Mouse (Mus musculus) spleen, postnatal 10 days (tissue): Measurements from ENCODE around the gene Ddx43.
"Not testable (repeated sequence)": the region's sequence is repeated elsewhere in the genome, so short reads cannot be mapped to it uniquely, and the experiment has no call there.

Source experiments
- DNase-seq, 2 experiments: peaks; one replicate each; pipeline ENCODE4 v3.0.0; 2021 to 2022; ENCODE audit warnings: low spot score in 2 of 2

The Ddx43 gene

GRCm38 (mm10) chr9:78395630-78396351 lies at the start of gene Ddx43:
TSS of gene Ddx43 (plus strand) at chr9:78395777.
- peak in 1 of 2 experiments; percentile 30 for DNase-seq

DNA sequence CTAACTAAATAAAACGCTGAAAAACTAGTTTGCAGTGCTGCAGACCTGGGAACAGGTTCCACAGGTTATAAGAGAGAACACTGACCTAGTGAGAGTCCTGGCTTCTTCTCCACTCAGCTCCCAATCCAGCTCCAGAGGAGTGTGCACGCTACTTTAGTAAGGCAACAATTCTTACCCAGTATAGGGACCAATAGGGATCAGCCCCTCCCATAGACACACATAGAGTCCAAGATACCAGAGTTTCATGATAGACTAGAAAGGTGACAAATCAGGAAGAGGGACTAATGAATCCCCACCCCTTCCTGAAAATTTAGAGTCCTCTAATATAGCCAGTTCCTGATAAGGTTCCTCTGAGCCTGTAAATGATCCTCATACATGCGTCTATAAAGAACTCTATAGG lies 48.6 kb upstream of the Ddx43 start:
- no peak for DNase-seq

DNA sequence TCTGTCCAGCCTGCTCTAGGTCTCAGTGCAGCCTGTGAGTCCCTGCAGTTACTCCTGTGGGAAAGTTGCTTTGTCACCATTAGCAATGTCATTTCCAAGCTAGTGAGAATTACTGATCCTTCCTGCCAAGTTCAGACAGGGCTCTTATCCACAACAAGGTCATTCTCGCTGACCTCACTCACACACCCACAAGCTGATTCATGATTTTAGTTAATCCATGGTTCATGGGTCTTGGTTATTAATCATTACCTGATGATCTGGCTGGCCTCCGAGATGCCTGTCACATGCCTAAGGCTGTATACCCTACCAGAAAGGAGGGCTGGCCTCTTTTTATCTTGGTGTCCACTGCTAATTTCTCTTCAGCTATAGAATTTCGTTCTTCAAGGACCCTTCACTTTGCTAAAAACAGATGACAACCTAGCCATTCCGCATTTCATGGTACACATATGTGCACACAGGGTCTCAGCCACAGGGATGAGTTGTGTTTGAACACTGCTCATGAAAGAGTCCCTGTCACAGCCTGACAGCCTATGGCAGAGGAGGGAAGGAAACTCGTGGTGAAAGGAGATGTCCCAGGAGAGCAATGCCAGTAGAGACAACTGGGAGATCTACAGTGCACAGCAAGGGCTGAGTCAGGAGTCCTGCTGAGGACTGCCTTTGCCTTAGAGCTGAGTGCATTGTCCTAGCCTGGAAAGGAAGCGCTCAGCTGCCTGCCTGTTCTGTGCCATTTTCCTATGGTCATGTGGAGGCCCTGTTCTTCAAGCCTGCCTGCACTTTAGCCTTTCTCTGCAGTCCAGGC lies 47.2 kb upstream of the Ddx43 start:
- not testable (repeated sequence) for DNase-seq

DNA sequence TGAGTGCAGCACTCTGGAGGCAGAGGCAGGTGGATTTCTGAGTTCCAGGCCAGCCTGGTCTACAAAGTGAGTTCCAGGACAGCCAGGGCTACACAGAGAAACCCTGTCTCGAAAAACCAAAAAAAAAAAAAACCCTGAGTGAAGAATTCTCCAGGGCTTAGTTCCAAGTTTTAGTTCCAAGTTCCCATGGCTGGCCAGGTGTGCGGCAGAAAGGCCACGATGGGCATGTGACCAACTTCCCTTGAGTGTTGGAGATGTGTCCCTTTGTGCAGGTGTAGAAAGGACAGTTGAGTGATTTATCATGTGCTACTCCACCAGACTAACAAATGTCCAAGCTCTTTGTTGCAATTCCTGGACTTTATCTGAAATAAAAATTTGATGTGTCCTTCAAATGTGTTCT lies 46.4 kb upstream of the Ddx43 start:
- DNase-seq: not testable (repeated sequence)

- DNase-seq: not testable (repeated sequence)
Measured at GRCm38 (mm10) chr9:78350007-78350406, 45.6 kb upstream of the Ddx43 start.

- DNase-seq: no peak
Measured at GRCm38 (mm10) chr9:78351504-78352220, 43.9 kb upstream of the Ddx43 start.

DNA sequence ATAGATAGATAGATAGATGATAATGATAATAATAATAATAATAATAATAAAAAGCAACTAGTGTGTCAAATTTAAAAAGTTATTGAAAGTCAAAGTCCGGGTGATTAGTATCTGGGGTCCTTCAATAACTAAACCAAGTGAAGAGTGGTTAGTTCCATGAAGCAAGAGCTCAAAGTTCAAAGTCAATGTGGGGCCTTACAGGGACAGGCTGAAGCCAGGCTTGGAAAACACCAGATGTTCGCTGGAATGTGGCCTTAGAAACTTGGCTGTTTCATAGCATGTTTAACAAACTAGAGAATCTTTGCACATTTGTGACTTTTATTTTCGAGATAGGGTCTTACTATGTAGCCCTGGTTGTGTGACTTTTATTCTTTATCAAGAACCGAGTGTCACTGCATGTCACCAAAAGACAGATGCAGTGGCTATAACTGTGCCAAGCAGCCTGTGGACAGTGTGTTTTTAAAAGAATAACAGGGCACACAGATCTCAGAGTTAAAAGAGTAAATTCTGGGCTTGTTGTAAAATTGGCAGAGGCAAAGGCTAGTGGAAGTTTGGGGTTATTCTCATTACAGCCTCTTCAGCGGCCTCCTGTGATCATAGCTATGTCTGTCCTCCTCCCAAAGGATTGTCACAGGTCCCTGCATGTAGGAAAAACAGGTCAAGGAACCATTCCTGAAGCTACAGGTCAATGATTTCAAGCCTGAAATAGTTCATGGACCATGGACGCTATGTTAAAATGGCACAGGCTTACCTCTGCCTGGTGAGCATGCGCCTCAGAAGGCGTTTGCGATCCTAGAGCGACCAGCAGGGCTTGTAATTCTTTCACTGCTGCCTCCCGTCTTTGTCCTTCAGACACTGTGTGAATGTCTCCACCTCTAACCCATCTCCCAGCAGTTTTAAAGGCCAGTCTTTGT lies 40.7 kb upstream of the Ddx43 start:
- DNase-seq: no peak

DNA sequence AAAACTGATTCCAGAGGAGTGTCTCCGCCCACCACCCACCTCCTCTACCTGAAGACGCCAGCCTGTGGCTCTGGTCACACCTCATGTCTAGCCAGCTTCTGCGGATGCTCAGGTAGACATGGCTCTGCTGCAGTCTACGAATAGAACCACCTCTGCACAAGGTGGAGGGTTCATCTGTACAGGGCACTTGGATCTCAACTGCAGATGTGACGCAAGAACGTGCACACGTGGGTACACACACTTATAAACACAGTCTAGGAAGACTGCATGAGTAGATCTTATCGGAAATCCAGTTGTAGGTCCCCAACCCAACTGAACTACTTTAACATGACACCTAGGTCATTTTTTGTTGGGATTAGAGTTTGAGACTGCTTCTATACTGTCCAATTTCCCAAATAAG lies 40.0 kb upstream of the Ddx43 start, which contains the start of gene Gsta2:
Gsta2 (minus strand) TSS at position 178 of the 400 bp plus-strand sequence.
- no peak for DNase-seq

- peak; percentile 40 to 77 for DNase-seq
Measured at GRCm38 (mm10) chr9:78358053-78358452, 37.5 kb upstream of the Ddx43 start.

- DNase-seq: no peak
Measured at GRCm38 (mm10) chr9:78359750-78360483, 35.7 kb upstream of the Ddx43 start.

GRCm38 (mm10) chr9:78360484-78360872 lies 35.1 kb upstream of the Ddx43 start:
- no peak for DNase-seq

DNA sequence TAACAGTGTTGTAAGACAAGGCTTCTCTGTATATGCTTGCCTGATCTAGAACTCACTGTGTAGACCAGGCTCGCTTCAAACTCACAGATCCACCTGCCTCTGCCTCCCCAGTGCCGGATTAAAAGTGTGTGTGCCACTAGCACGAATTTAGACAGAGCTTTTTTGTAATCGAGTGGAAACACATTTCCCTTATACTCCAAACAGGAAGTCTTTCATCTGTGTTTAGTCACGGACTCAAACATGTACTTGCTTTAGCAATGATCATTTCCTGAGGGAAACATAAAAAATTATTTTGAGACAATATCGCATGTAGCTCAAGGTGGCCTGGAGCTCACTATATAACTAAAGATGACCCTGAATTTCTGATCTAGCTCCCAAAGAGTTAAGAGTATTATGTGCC lies 32.2 kb upstream of the Ddx43 start:
- DNase-seq: no peak

DNA sequence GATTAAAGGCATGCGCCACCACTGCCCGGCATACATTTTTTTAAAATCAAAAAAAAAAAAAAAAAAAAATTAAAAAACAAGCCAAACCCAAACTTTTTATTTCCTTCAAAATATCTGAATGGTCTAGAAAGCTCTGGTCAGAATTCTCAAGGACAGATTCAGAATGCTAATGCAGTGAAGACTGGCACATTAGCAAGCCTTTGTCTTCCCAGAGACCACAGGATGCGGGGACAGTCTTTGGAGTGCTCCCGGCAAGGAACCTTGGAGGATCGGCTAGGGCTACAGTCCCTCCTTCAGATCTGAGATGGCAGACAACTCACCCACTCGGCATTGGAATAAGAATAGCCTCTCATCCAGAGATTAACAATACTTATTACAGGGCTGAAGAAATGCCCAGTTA lies 30.9 kb upstream of the Ddx43 start:
- no peak for DNase-seq

DNA sequence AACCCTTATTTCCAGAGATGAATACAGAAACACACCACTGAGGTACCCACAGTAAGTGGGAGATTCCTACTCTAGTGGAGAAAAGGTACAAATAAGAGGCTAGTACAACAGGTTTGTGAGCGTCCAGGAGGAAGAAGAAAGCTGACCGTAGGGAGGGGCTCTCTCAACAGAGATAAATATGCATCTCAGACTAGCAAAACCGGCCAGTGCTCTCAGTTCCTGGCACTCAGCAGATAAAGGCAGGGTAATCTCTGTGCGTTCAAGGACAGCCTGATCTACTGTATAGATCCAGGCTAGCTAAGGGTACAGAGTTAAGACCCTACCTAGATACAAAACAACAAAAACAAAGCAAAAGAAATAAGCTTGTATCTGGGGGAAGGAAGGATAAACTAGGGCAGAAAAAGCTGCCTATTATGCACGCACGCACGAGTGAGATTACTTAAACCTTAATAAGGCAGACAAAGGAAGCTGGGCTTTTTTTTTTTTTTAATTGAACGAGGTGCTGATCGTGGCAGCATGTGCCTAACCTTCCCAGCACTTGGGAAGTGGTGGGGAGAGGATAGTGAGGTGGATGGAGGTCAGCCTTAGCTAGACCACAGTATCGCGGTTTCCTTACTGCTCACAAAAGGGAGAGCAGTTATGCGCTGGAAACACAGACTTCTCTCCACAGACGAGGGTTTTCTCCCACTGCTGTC lies 29.6 kb upstream of the Ddx43 start:
- DNase-seq: no peak

GRCm38 (mm10) chr9:78367959-78368358 lies 27.6 kb upstream of the Ddx43 start, which contains the start of gene Dppa5a:
TSS of gene Dppa5a (minus strand) at chr9:78368177.
- not testable (repeated sequence) for DNase-seq

- no peak for DNase-seq
Measured at GRCm38 (mm10) chr9:78368671-78369293, 26.8 kb upstream of the Ddx43 start.

DNA sequence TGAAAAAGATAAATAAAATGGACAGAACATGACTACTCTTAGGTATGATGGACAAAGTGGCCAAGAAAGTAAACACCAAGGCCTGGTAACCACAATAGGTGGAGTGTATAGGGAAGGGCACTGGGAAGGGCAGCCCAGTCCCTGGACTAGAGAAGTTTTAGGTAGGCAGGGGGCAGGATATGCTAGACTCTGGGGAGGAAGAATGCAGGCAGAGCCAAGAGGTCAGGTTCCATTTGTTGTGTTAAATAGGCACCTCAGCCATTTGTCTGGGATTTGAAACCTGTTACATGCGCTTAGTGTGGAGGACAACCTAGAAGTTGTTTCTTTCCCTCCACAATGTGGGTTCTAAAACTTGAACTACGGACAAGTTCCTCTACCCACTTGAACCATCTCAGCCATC lies 26.2 kb upstream of the Ddx43 start:
- no peak for DNase-seq

DNA sequence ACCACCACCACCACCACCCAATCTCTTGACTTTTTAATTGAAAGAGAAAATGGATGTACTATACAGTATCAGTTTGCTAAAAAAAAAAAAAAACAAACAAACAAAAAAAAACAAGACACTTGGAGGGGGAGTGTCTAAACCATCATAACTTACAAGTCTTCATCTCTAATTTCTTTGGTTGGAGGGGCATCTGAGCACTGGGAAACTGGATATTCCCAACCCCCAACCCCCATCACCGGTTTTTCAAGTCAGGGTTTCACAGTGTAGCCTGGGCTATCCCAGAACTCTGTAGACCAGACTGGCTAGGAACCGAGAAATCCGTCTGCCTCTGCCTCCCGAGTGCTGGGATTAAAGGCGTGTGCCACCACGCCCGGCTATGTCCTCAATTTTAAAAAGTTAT lies 25.8 kb upstream of the Ddx43 start:
- DNase-seq: no peak

DNA sequence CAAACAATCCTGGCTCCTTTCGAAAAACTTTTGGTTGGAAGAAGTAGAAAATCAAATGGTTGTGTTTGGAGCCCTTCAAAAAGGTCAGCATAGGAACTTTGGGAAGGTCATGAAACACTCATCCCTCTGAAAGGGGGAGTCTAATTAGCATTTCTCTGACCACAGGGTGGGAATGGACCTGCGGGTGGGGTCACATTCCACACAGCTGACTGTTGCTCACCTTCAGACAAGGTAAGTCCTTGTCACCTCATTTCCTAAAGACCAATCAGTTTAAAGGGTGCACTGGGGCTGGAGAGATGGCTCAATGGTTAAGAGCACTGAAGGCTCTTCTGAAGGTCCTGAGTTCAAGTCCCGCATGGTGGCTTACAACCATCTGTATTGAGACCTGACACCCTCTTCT lies 24.1 kb upstream of the Ddx43 start:
- no peak for DNase-seq
